Mouse (Mus musculus) heart, postnatal 0 days (tissue): ENCODE data around the gene Vat1l. TPM values are rescaled to one million over a fixed set of nuclear protein-coding genes. Genes with fewer than 3 reads are reported as not detected.

Source experiments
- ATAC-seq: fragments of 200-750 bp; cut with Nextera tagmentation; 2 replicates; pipeline ENCODE4 v1.8.0; 2017; ENCODE audit warnings: low read depth, moderate number of reproducible peaks, moderate library complexity; ENCODE audit not compliant: insufficient read depth
- DNase-seq: peaks from one replicate; pipeline ENCODE4 v3.0.0-alpha.2; 2016; ENCODE audit warnings: low spot score
- H3K27ac ChIP-seq: fragments of 300-500 bp; sonication (generic); 2 replicates; pipeline ENCODE4 v1.5.1; 2014; ENCODE audit warnings: low read depth, mild to moderate bottlenecking
- H3K27me3 ChIP-seq: fragments of 300-500 bp; sonication (generic); 2 replicates; pipeline ENCODE4 v1.6.1; 2014; ENCODE audit warnings: low read length, mixed read lengths; ENCODE audit not compliant: control insufficient read depth, insufficient read depth
- H3K36me3 ChIP-seq: fragments of 300-500 bp; sonication (generic); replicated peaks from 2 replicates; pipeline ENCODE4 v1.6.1; 2014; ENCODE audit warnings: low read length, mixed read lengths; ENCODE audit not compliant: control insufficient read depth, insufficient read depth
- H3K4me1 ChIP-seq: fragments of 300-500 bp; sonication (generic); 2 replicates; pipeline ENCODE4 v1.6.1; 2014; ENCODE audit warnings: antibody characterized with exemption; ENCODE audit not compliant: control insufficient read depth, insufficient read depth
- H3K4me2 ChIP-seq: fragments of 300-500 bp; sonication (generic); 2 replicates; pipeline ENCODE4 v1.6.1; 2014; ENCODE audit warnings: low read depth, mild to moderate bottlenecking, low read length, moderate library complexity
- H3K4me3 ChIP-seq: fragments of 300-500 bp; sonication (generic); 2 replicates; pipeline ENCODE4 v1.5.1; 2014; ENCODE audit warnings: low read depth, low read length
- H3K9ac ChIP-seq: fragments of 300-500 bp; sonication (generic); replicated peaks from 2 replicates; pipeline ENCODE4 v1.6.1; 2014; ENCODE audit warnings: low read depth, low read length, mixed read lengths
- H3K9me3 ChIP-seq: fragments of 300-500 bp; sonication (generic); replicated peaks from 2 replicates; pipeline ENCODE4 v1.6.1; 2016; ENCODE audit warnings: low read length; ENCODE audit not compliant: control insufficient read depth
- CTCF ChIP-seq: IDR thresholded peaks from 2 replicates; pipeline ENCODE4 v1.5.1; 2016; ENCODE audit warnings: antibody characterized with exemption, control low read depth, low read depth
- EP300 ChIP-seq: IDR thresholded peaks from 2 replicates; pipeline ENCODE4 v1.6.1; 2016; ENCODE audit warnings: antibody characterized with exemption, low read depth
- WGBS: fragments of 180-500 bp; shearing (Covaris S2); extraction: QIAGEN DNeasy Blood & Tissue Kit; methylation state at CpG from one replicate; pipeline ENCODE4 v1.1.7; 2014; 5-methylcytosine and 5-hydroxymethylcytosine counted together
- polyA plus RNA-seq: library from polyadenylated mRNA; unstranded; fragments of >200 nt; fragmentation: Nextera tagmentation; extraction: Ambion mirVana; gene quantifications from 2 replicates; pipeline ENCODE4 v1.2.1, GENCODE M21; 2015
- total RNA-seq: library from RNA; depleted of rRNA; stranded (reverse); fragments of >200 nt; gene quantifications from 2 replicates; pipeline ENCODE4 v1.2.3, GENCODE M21; 2014; ENCODE audit warnings: low replicate concordance

The Vat1l gene
- total and polyA plus RNA-seq, 2 experiments from 2014 or later, result 0.05 to 1.2 TPM

DNA sequence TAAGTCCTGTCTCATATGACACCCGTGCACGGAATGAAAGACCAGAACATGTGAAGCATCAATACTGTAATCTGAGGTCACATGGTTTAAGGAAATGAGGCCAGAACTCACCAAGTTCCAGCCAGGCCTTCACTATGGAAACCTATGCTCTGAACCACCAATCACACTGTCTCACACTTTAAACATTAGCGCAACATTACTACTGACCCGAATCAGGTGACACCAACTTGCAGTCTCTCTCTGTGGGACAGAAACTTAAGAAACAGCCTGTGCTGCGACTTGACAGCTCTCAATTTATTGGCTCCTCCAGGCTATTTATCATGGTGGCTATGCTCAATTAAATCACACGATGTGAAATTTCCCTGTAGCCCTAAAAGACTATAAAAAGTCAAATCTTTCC, 169.0 kb downstream of the Vat1l start:
- no peak for ATAC-seq
- no peaks in the 10 kb centered on the region for H3K36me3 ChIP-seq
- no peak overlapping the region for H3K27ac ChIP-seq
- no peaks in the 10 kb centered on the region for H3K9me3 ChIP-seq
- 76% methylated on average over 6 of the region's 6 CpGs for WGBS
- TF ChIP-seq CTCF, result no peak
- no peak for TF ChIP-seq EP300
- H3K27me3 ChIP-seq, result no peaks in the 10 kb centered on the region
- H3K4me2 ChIP-seq, result no peak overlapping the region
- H3K9ac ChIP-seq, result no peak overlapping the region
- no peak overlapping the region for H3K4me3 ChIP-seq
- H3K4me1 ChIP-seq, result no peaks in the 10 kb centered on the region
- DNase-seq, result no peak

DNA sequence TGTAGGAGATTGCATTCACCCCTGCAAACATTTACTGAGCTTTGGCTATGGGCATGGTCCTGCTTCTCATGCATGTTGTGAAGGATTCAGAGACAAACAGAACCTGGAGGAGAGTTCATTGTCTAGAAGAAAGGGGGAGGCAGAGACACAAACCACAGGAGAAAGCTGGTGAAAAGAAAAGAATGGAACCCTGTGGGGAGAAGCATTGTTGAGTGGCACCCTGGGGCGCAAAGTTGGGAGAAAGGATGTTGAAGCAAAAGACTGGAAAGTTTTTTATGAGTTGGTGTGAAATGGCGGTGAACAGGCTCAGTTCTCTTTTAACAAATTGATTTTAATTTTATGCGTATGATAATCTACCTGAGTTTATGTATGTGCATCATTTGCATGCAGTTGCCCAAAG, 178.8 kb downstream of the Vat1l start:
- DNase-seq (no peak), ATAC-seq (no peak)
- no peaks in the 10 kb centered on the region for H3K36me3 ChIP-seq
- H3K4me1 ChIP-seq, result no peaks in the 10 kb centered on the region
- H3K9me3 ChIP-seq, result no peaks in the 10 kb centered on the region
- H3K27ac ChIP-seq, result no peak overlapping the region
- TF ChIP-seq EP300, result no peak
- TF ChIP-seq CTCF, result no peak
- 76% methylated on average over 3 of the region's 3 CpGs for WGBS
- no peak overlapping the region for H3K9ac ChIP-seq
- H3K4me2 ChIP-seq, result no peak overlapping the region
- H3K4me3 ChIP-seq, result no peak overlapping the region
- no peaks in the 10 kb centered on the region for H3K27me3 ChIP-seq

DNA sequence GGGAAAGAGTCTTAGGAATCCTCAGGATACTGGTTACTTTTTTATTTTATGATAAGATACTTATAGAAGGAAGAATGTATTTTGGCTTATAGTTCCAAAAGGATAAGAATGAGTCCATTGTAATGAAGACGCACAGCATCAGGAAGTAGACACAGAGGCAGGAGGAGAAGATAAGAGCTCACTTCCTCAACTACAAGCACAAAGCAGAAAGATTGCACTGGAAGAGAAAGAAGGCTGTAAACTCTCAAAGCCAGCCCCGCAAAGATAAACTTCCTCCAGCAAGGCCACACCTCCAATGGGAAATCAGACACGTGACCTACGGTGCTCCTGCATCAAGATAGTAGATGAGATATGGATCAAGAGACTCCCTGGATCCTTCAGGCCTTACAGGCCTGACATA, 182.1 kb downstream of the Vat1l start:
- ATAC-seq (no peak), DNase-seq (no peak)
- Histone ChIP-seq H3K9ac (no peak overlapping the region), H3K4me1 (no peaks in the 10 kb centered on the region), H3K4me2 (no peak overlapping the region), H3K27me3 (no peaks in the 10 kb centered on the region), H3K36me3 (no peaks in the 10 kb centered on the region), H3K9me3 (no peaks in the 10 kb centered on the region), H3K27ac (no peak overlapping the region), H3K4me3 (no peak overlapping the region)
- TF ChIP-seq EP300, result no peak
- no peak for TF ChIP-seq CTCF
- WGBS, result 44% methylated on average over 4 of the region's 4 CpGs

DNA sequence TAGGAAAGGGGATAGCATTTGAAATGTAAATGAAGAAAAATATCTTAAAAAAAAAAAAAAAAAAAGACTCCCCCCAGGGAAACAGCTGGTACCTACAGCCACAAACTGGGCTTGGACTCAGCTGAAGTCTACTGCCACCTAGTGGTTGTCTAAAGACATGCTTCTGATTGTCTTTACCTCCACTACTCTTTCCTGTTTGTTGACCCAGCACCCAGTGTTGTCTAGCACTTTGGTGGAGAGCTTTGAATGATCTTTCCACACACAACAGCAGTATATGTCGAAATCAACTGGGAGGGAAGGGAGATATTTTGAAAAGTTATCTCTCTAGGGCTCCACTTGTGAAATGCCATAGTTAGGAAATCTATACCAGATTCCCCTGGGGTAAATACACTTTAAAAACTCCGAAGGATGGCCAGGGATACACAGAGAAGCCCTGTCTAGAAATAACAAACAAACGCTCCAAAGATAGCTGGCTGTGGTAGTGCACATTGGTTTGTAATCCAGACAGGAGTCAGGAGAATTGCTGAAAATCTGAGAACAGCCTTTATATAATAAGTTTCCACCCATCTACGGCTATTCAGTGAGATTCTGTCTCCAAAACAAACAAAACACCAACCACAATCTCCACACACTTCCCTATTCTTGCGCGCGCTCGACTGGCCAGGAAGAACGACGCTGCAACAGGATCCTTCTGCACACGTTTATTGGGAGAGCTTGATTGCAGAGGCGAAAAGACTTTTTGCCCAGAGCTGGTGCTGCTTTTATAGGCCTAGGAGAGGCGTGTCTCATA, 185.2 kb downstream of the Vat1l start:
- no peaks in the 10 kb centered on the region for H3K9me3 ChIP-seq
- H3K4me2 ChIP-seq, result no peak overlapping the region
- H3K36me3 ChIP-seq, result no peaks in the 10 kb centered on the region
- H3K4me1 ChIP-seq, result no peaks in the 10 kb centered on the region
- H3K9ac ChIP-seq, result no peak overlapping the region
- 79% methylated on average over 10 of the region's 13 CpGs for WGBS
- no peak overlapping the region for H3K4me3 ChIP-seq
- ATAC-seq, result no peak
- H3K27ac ChIP-seq, result no peak overlapping the region
- H3K27me3 ChIP-seq, result no peaks in the 10 kb centered on the region
- no peak for DNase-seq
- TF ChIP-seq EP300 (no peak), CTCF (peak; percentile 38)

DNA sequence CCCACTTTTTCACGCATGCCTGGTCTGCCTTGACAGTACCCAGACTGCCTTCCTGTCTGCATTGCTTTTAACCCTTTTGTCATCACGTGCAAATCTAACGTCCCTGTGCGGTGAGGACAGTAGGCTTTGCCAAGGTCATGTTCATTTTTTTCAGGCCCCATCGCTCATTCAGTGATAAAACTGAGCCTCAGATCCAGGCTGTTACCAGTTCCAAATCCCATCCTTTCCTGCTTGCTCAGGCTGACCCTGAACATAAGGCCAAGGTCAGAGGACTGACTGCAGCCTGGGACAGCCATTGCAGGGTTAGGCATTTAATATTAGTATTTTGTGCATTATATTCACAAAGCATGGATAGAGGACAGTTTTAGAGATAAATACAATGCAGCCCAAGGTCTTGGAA, 192.9 kb downstream of the Vat1l start:
- Histone ChIP-seq H3K27ac (no peak overlapping the region), H3K27me3 (no peaks in the 10 kb centered on the region), H3K9me3 (no peaks in the 10 kb centered on the region), H3K4me1 (no peaks in the 10 kb centered on the region; the same call in 1 of the 2 replicates), H3K9ac (no peak overlapping the region), H3K36me3 (no peaks in the 10 kb centered on the region), H3K4me3 (no peak overlapping the region), H3K4me2 (no peak overlapping the region)
- ATAC-seq (no peak), DNase-seq (no peak)
- 68% methylated on average over 5 of the region's 5 CpGs for WGBS
- TF ChIP-seq EP300 (no peak), CTCF (no peak)

DNA sequence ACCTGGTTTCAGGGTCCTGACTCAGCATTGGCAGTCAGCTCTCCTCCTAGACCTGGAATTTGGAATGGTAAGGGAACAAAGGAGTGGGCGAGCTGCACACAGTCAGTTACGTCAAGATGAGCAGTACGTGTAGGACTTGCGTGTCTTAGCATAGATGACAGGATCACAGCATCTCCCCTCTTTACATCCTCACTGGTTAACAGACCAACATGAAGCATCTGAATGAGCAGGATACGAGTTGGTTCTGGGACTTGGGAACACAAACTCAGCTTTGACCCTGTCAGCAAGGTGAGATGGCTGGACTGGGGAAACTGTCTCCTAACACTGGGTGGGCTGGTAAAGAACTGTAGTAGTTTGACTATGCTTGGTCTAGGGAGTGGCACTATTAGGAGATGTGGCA, 193.9 kb downstream of the Vat1l start:
- Histone ChIP-seq H3K9me3 (no peaks in the 10 kb centered on the region), H3K4me3 (no peak overlapping the region), H3K4me2 (no peak overlapping the region), H3K4me1 (no peaks in the 10 kb centered on the region; the same call in 1 of the 2 replicates), H3K36me3 (no peaks in the 10 kb centered on the region), H3K27me3 (no peaks in the 10 kb centered on the region), H3K9ac (no peak overlapping the region), H3K27ac (no peak overlapping the region)
- WGBS, result 91% methylated on average over 5 of the region's 5 CpGs
- DNase-seq (no peak), ATAC-seq (no peak)
- TF ChIP-seq CTCF (no peak), EP300 (no peak)
